Mouse (Mus musculus) heart, adult 8-10 months (tissue): ENCODE measurements around the gene Slitrk5. TPM values are rescaled to one million over a fixed set of nuclear protein-coding genes. Genes with fewer than 3 reads are reported as not detected.
"Not testable (repeated sequence)": the region's sequence is repeated elsewhere in the genome, so short reads cannot be mapped to it uniquely, and the experiment has no call there.

Experiments used
- DNase-seq: peaks from one replicate; pipeline ENCODE4 v3.0.0; 2022; ENCODE audit warnings: low spot score
- total RNA-seq, 4 experiments: library from RNA; stranded (reverse); gene quantifications; 2 replicates each; pipeline ENCODE4 v1.2.4; 2022

The Slitrk5 gene
- total RNA-seq, result under 1 TPM in 1 of 4 experiments, not detected in 3; 0.11 TPM

DNA sequence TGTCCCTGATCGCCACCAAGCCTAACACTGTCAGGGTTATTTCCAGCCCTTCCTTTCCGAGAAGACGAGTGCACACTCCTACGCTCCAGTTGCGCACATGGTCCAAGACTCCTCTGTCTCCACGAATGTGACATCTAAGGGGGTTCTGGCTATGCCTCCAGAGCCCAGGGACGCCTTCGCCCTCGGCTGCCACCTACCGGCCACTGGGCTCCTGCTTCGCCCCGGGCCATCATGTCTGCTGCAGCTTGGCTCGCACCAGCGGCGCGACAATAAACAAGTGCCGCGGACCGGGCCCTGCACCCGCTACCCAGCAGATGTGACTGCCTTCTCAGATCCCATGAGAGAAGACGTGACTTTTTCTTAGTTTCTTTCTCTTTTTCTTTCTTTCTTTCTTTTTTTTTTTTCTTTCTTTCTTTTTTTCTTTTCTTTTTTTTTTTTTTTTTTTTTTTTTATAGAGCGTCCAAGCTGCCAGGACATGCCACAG, at the start of gene Slitrk5:
Gene Slitrk5, plus strand, starts transcription at position 434 of the 484 bp plus-strand sequence.
- DNase-seq, result peak; percentile 49

DNA sequence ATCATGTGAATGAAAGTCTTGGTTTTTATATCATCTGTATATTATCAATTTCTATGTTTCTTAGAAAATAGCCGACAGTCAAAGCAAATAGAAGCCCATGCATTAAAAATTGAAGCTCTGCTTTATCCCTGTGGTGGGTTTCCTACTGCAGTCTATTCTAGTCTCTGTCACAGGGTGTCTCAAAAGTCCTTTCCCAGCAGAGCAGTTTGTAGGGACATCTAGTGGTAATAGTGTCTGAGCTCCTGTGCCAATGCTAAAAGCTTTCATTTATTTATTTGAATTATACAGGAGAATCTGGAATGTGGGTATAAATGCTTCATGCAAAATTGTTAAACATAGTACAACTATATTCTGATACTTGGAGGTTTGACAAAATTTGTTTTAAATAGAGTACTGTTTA, 2.0 kb upstream of the Slitrk5 start:
- DNase-seq, result no peak

DNA sequence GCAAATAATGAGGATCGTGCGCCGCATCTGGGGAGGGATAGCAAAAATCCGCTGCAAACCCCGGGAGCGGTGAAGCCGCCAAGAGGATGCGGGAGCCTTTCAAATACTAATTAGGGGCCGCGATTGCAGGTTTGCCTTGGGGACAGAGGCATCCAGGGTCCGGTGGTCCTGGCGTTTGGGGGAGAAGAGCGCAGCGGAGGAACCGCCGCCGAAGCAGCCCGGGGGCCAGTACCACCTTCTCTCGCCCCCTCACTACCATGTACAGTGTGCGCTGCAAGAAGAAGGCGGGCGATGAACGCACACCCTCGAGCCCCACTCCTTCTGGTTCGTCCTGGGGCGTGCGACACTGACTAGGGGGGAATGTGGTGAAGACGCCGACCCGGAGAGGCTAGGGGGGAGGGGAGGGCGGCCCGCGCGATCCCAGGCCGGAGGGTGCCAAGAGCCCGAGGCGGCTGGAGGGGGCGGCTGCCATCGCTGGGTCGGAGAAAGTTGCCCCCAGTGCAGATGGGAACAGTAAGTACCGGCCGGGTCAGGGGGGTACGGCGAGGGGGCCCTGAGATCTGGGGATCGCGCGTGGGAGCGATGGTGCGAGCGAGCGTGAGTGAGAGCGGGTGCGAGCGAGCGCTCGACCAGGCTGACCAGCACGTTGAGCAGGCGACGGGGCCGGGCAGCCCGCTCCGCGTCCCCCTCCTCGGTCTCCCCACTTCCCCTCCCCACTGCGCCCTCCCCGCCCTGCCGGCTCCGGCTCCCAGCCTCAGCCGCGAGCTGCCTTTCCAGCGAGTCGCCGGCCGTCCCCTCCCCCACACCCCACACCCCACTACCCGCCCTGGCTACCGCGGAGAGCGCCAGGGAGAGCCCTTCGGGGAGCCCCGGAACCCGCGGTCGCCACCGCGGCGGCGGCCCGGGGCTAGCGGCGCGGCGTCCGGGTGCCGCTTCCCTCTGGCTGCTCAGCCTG, 591 bp downstream of the Slitrk5 start:
- DNase-seq, result no peak

DNA sequence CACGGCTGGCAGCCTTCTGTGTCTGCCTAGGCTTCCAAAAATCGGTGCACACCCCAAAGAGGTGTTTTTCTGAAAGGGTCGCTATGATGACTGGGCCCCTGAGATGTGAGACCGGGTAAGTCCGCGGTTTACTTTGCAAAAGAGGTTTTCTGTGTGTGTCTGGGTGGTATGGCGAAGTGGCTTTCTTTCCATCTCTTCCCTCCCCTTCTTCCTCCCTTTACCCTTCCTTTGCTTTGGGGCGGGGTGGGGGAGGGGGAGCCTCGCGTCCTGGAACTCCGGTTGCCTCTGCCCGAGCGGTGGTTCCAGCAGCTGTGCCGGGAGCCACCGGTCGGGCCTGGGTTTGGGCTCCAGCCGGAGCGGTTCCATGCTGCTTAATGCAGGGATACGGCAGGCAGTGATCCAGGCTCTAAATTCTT, 1.3 kb downstream of the Slitrk5 start:
- no peak for DNase-seq

DNA sequence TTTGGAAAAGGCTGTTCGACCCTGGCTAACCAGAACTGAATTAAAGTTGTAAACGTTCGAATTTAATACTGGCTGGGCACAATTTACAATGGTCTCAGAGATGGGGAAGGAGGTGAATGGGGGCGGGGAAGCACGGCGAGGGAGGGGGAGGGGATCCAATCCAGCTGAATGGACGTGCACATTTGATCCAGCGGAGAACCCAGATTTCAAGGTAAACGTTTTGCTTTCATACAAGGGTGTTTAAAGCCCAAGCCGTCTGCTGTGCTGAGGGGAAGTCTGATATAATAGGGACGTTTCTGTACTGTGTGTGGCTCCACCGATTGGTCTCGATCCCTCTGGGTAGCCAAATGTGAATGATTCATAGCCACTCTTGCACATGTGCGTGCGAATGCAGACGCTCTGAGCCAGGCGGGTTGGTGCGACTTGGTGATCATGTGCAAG, 2.0 kb downstream of the Slitrk5 start:
- no peak for DNase-seq

DNA sequence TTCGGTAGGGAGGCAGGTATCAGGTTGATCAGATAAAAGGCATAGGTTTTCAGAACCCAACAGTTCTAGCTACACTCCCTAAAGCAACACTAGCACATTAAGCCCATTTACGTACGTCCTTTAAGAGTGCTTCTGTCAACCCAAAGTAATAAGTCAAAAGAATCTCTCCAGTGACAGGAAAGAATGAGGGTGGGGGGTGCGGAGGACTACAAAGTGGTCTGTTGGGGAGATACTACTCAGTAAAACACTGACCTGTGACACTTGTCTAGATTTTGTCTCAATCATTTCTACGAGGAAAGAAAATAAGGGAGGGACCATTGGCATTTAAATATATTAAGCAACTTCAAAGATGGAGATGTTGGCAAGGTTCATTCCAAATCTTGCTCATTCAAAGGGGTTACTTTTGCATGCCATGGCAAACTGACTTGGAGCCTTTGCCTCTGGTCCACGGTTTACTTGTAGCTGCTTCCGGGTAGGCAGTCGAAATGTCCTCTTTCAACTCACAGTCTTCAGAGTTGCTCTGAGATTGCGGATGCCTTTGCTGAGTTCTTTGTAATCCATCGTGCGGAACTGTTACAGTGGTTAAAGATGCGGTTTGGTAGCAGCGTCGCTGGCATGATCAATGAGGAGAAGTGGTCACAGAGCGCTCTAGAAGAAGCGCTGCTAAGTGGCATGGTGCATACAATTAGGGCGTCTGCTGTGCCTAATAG, 2.6 kb downstream of the Slitrk5 start:
- DNase-seq, result no peak

DNA sequence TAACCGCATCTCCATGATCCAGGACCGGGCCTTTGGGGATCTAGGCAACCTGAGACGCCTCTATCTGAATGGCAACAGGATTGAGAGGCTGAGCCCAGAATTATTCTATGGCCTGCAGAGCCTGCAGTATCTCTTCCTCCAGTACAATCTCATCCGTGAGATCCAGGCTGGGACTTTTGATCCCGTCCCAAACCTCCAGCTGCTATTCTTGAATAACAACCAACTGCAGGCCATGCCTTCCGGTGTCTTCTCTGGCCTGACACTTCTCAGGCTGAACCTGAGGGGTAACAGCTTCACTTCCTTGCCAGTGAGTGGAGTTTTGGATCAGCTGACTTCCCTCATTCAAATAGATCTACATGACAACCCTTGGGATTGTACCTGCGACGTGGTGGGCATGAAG, 5.4 kb downstream of the Slitrk5 start:
- no peak for DNase-seq

DNA sequence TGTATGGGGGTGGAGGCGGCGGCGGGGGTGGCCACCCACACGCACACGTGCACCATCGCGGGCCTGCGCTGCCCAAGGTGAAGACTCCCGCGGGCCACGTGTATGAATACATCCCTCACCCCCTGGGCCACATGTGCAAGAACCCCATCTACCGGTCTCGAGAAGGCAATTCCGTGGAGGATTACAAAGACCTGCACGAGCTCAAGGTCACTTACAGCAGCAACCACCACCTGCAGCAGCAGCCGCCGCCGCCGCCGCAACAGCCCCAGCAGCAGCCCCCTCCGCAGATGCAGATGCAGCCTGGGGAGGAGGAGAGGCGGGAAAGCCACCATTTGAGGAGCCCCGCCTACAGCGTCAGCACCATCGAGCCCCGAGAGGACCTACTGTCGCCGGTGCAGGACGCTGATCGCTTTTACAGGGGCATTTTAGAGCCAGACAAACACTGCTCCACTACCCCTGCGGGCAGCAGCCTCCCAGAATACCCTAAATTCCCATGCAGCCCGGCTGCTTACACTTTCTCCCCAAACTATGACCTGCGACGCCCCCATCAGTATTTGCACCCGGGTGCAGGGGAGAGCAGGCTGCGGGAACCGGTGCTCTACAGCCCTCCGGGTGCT, 6.3 kb downstream of the Slitrk5 start:
- no peak for DNase-seq

DNA sequence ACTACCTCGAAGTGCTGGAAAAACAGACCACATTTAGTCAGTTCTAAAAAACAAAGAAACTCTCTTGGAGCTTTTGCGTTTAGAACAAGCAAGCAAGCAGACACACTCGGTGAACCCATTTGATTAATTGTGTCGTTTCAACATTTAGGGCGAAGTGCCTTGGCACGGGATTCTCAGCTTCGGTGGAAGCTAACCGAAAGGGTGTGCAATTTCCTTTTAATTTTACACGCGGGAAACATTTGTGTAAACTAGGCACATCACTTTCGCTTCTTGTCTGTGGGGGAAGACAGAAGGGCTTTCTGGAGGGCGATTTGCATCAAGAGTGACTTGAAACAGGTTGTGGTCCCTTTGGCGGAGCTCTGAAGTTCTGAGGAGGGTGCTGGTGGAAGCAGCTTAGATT, 6.9 kb downstream of the Slitrk5 start:
- no peak for DNase-seq

DNA sequence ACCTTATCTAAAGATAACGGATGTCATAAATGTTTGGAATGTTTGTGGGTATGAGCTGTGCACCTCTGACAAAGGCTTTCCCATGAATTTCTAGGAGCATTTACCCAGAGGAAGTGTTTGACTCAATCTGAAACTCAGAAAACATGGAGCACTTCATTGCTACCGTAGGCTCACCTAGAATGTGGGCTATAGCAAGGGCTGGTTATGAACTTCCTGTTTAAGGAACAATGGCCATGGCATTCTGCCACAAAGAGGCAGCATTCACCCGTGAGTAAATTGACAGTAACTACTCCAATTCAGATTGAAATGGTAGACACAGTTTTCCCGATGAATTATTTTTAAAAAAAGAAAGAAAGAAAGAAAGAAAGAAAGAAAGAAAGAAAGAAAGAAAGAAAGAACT, 8.6 kb downstream of the Slitrk5 start:
- DNase-seq, result no peak

DNA sequence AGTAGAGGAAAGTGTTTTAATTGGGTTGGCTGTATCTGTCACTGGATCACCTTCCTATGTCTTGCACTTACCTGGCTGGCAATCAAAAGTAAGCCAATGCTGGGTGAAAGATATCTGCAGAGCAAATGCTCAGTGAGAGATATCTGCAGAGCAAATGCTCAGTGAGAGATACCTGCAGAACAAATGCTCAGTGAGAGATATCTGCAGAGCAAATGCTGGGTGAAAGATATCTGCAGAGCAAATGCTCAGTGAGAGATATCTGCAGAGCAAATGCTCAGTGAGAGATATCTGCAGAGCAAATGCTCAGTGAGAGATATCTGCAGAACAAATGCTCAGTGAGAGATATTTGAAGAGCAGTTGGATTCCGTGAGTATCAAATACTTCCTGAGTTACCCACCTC, 15.2 kb downstream of the Slitrk5 start:
- DNase-seq, result not testable (repeated sequence)

DNA sequence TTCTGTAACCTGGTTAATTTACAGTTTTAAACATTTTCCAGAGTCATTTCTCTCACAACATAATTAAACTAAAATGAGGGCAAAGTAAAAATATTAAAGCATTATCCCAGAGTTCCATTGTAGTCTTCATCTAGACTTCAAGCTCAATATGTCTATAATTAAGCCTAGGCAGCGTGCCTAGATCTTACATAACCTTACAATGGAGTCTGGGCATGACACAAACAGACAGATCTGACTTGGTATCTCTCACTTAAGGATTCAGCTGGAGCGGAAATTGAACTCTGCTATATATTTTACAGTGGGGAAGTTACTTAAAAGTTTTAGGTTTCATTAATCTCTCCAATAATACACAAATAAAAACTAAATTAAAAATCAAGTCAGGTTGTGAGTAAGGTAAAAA, 54.9 kb downstream of the Slitrk5 start:
- peak; percentile 21 for DNase-seq
